Mouse (Mus musculus) E14TG2a.4 (cell line): ENCODE results near the gene Raet1e.

ENCODE experiments used
- H3K27me3 ChIP-seq: 2 replicates; pipeline ENCODE4 v1.6.1; 2014; ENCODE audit warnings: low read length, control low read depth; ENCODE audit not compliant: insufficient read depth
- H3K36me3 ChIP-seq: 2 replicates; pipeline ENCODE4 v1.6.1; 2014; ENCODE audit warnings: low read length, control low read depth; ENCODE audit not compliant: insufficient read depth
- H3K4me1 ChIP-seq: replicated peaks from 2 replicates; pipeline ENCODE4 v1.6.1; 2014; ENCODE audit warnings: low read depth, low read length, control low read depth
- H3K4me3 ChIP-seq: replicated peaks from 2 replicates; pipeline ENCODE4 v1.5.1; 2014; ENCODE audit warnings: mild to moderate bottlenecking, low read length
- H3K9me3 ChIP-seq: 2 replicates; pipeline ENCODE4 v1.6.1; 2014; ENCODE audit warnings: low read length, control low read depth
- CTCF ChIP-seq: conservative IDR thresholded peaks from 2 replicates; pipeline ENCODE4 v1.5.1; 2014; ENCODE audit warnings: low read length
- NANOG ChIP-seq: IDR thresholded peaks from 2 replicates; pipeline ENCODE4 v1.6.1; 2014; ENCODE audit warnings: borderline replicate concordance, low read length, mixed read lengths
- POU5F1 ChIP-seq: IDR thresholded peaks from 2 replicates; pipeline ENCODE4 v1.6.1; 2014; ENCODE audit warnings: low read length, borderline replicate concordance

Gene Raet1e

DNA sequence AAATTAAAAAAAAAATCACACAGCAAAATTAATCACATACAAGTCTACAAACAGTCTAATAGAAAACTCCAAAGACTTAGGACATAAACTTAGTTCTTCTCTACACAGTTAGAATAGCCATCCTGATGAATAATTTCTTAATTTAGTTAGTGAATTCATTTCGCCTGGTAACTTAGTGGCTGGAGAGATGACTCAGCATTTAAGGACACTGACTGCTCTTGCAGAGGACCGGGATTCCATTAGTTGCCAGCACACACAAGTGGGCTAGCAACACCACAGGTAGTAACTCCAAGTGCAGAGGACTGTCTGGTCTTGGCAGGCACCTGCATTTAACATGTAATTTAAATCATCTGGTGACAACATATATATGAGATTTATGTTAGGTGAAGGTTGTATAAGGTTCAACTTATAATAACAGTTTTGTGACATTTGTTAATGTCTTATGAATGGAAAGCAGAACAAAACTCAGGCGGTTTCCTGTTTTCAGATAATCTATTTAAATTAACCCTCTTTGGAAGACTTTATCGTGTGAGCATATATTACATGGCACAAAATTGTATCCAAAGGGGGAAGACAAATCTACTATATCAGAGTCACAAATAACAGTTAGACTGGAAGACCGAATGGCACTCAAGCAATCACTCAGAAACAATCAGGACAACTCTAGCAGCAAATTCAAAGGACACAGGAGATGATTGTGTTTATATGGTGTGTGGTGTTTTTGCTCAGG, 138.8 kb downstream of the Raet1e start:
- H3K27me3 ChIP-seq, result peaks cover 5% of the 10 kb centered on the region; the same call in 1 of the 2 replicates
- TF ChIP-seq POU5F1 (no peak), NANOG (no peak), CTCF (no peak)
- no peaks in the 10 kb centered on the region for H3K36me3 ChIP-seq
- H3K4me1 ChIP-seq, result no peaks in the 10 kb centered on the region
- H3K9me3 ChIP-seq, result no peaks in the 10 kb centered on the region
- H3K4me3 ChIP-seq, result no peak overlapping the region

DNA sequence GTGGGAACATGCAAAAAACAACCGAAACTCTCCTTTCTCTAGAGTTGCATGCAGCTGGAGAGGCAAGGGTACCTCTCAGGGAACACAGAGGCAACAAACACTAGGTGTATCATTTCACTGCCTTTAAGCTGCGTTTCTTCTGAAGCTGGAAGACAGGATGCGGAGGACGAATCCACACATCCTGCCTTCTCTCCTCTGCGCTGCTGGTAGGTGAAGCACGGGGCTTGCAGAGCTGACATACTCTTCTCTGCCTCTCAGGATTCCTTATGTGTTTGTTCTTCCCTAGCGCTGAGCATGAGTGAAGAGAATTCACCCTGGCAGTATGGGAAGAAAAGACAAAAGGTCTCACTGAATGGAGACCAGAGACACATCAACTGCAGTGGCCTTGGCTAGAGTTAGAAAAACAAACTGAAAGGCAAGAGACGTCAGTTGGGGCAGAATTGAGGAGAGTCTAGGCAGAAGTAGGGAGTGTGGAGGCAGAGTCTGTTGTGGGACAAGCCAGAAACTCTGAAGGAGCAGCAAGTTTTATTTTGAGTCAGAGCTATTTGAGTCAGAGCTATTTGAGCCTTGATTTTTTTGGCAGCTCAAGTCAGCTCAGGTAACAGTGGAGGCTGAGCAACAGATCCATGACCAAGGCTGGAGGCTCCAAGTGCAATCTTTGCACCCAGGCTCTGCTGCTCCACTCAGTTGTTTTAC, 139.5 kb downstream of the Raet1e start:
- Histone ChIP-seq H3K4me3 (no peak overlapping the region), H3K36me3 (no peaks in the 10 kb centered on the region), H3K4me1 (no peaks in the 10 kb centered on the region), H3K9me3 (no peaks in the 10 kb centered on the region), H3K27me3 (peaks cover 5% of the 10 kb centered on the region; the same call in 1 of the 2 replicates)
- TF ChIP-seq POU5F1, result no peak
- TF ChIP-seq CTCF, result no peak
- TF ChIP-seq NANOG, result no peak

DNA sequence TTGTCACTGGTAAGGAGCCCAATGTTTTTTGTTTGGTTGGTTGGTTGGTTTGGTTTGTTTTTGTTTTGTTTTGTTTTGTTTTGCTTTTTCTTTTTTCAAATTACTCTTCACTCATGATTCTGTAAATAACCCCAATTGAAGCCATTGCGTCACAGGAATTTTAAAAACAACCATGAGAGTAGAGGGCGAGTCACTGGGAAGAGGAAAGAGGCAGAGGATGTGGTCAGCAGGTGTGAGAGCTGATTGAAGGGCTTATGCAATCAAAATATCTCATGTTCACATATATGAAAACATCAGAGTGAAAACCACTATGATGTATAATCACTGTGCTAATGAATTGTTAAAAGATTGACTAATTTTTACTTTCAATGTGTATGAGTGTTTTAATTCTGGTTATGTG, 141.0 kb downstream of the Raet1e start:
- H3K36me3 ChIP-seq, result no peaks in the 10 kb centered on the region
- TF ChIP-seq NANOG, result no peak
- no peak for TF ChIP-seq CTCF
- no peak for TF ChIP-seq POU5F1
- H3K4me1 ChIP-seq, result no peaks in the 10 kb centered on the region
- no peaks in the 10 kb centered on the region for H3K9me3 ChIP-seq
- H3K27me3 ChIP-seq, result peaks cover 5% of the 10 kb centered on the region; the same call in 1 of the 2 replicates
- H3K4me3 ChIP-seq, result no peak overlapping the region

DNA sequence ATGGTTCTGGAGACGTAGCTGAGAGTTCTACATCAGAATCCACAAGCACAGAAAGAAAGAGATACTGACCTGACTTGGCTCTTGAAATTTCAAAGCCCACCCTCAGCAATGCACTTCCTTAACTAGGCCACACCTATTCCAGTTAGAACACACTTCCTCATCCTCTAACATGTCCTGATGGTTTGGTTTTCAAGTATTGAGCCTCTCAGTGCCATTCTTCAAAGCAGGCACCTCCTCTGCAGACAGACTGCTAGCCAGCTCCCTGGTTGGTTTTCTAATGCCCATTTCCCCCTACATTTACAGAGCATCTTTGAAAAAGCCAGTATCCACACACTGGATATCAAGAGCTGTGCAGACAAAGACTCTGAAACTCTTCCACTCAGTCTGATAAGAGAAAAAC, 143.3 kb downstream of the Raet1e start:
- H3K4me3 ChIP-seq, result no peak overlapping the region
- peaks cover 6% of the 10 kb centered on the region for H3K4me1 ChIP-seq
- no peak for TF ChIP-seq CTCF
- no peak for TF ChIP-seq POU5F1
- TF ChIP-seq NANOG, result no peak
- peaks cover 5% of the 10 kb centered on the region; the same call in 1 of the 2 replicates for H3K27me3 ChIP-seq
- H3K36me3 ChIP-seq, result no peaks in the 10 kb centered on the region
- no peaks in the 10 kb centered on the region for H3K9me3 ChIP-seq

DNA sequence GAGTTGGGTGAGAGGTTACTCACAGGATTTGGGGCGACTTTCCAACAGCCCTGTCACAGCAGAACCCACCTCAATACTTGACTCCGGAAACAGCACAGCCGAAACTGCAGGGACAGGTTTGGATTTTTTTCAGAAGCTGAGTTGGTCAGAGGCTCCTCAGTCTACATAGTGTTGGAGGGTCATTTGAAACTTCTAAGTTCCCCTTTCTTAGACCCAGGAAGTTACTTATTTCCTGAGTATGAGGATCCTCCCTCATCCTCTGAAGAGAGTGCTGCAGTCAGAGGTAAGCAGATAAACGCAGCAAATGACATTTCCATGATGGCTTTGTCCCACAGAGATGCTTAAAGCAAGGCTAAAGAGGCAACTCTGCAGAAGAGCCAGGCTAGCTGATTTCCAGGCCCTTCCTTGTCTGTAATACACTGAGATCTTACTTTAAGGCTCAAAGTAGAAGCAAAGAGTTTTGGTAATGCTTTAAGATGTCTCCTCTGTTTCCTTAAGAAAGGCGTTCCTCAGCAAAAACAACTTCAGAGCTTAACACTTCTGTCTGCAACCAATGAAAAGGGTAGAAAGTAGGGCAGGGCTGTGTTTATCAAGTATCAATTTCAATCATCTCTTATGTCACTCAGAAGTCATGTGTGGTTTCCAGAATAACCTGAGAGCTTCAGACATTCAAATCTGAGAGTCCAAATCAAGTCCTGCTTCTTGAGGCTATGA, 144.1 kb downstream of the Raet1e start:
- Histone ChIP-seq H3K27me3 (peaks cover 10% of the 10 kb centered on the region), H3K4me1 (peaks cover 9% of the 10 kb centered on the region), H3K4me3 (no peak overlapping the region), H3K9me3 (no peaks in the 10 kb centered on the region), H3K36me3 (no peaks in the 10 kb centered on the region)
- TF ChIP-seq NANOG (no peak), CTCF (no peak), POU5F1 (no peak)

DNA sequence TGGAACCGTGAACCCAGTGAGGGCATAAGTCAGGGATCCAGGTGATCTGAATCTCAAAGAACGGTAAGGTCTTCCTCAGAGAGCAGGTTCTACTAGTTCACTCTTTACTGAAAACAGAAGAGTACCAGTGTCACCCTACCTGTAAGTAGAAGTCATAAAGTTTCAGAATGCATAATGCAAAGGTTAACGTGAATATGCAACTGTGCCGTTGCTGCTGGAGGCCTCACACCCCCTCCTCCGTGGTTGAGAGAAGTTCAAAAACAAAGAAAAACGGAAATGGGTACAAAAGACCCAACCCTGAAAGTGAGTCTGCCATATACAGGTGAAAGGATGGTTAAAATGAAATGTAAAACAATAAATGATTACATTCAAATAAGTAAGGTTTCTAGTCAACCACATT, 145.4 kb downstream of the Raet1e start:
- H3K4me3 ChIP-seq, result no peak overlapping the region
- TF ChIP-seq POU5F1 (no peak), CTCF (no peak), NANOG (no peak)
- no peaks in the 10 kb centered on the region for H3K9me3 ChIP-seq

DNA sequence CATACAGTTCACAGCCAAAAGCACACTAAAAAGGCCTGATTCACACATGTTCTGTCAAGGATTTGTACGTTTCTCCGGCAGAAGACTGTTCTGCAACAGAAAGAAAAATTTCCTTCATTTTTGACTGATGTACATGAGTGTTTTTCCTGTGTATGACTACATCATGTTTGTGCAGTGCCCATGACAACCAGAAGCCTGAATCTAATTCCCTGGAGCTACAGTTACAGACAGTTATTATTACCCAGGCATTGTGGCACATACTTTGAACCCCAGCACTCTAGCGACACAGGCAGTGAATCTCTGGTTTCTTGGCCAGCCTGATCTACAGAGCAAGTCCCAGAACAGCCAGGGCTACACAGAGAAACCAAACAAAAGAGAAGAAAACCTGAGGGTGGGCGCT, 147.4 kb downstream of the Raet1e start:
- Histone ChIP-seq H3K36me3 (no peaks in the 10 kb centered on the region), H3K9me3 (peaks cover 14% of the 10 kb centered on the region), H3K27me3 (peaks cover 12% of the 10 kb centered on the region), H3K4me3 (no peak overlapping the region), H3K4me1 (peaks cover 9% of the 10 kb centered on the region)
- TF ChIP-seq NANOG (no peak), POU5F1 (no peak), CTCF (no peak)

More for the DNA sequence above, 145.4 kb downstream of the Raet1e start:
- H3K36me3 ChIP-seq, result no peaks in the 10 kb centered on the region
- H3K4me1 ChIP-seq, result peaks cover 9% of the 10 kb centered on the region
- peaks cover 12% of the 10 kb centered on the region for H3K27me3 ChIP-seq

DNA sequence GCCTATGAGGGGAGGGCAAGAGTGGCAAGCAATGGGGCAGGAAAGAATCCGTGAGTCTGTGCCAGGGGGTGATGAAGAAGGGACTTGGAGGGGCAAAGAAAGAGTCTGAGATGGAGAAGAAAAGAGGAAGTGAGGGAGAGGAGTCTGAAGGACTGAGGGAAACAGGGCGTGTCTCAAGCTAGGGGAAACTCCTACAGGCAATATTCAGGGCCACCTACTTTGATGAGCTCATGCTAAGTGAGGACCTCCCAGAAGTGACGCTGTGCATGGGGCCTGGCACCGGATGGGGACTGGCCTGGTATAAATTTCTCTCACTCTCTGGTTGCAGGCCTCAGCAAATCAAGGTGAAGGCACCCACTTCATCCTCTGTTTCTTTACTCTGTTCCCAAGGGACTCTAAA, 148.1 kb downstream of the Raet1e start:
- Histone ChIP-seq H3K4me1 (peaks cover 9% of the 10 kb centered on the region), H3K9me3 (peaks cover 20% of the 10 kb centered on the region), H3K4me3 (0 out of 2 replicates have a peak overlapping the region, but pooled peaks have one; percentile 2), H3K36me3 (no peaks in the 10 kb centered on the region), H3K27me3 (peaks cover 12% of the 10 kb centered on the region)
- TF ChIP-seq NANOG (no peak), CTCF (no peak), POU5F1 (no peak)
